Mouse (Mus musculus) myocyte (in vitro differentiated cells): ENCODE results near the gene Ptar1.

Experiments
- CEBPB ChIP-seq: IDR thresholded peaks from 2 replicates; pipeline ENCODE4 v1.6.1; 2011; ENCODE audit warnings: mild to moderate bottlenecking, moderate library complexity; ENCODE audit not compliant: poor library complexity, insufficient read depth, severe bottlenecking
- E2F4 ChIP-seq: IDR thresholded peaks from one replicate; pipeline ENCODE4 v1.6.1; 2011; ENCODE audit warnings: mild to moderate bottlenecking, control low read depth, moderate library complexity; ENCODE audit not compliant: insufficient read depth
- MAX ChIP-seq: IDR thresholded peaks from one replicate; pipeline ENCODE4 v1.6.1; 2011; ENCODE audit warnings: low read depth, mild to moderate bottlenecking, control low read depth
- MYOD1 ChIP-seq, 3 experiments: IDR thresholded peaks; one replicate each; pipeline ENCODE4 v1.6.1; 2011; ENCODE audit warnings: control low read depth in 2 of 3, low read depth in 2 of 3, mild to moderate bottlenecking in 2 of 3, moderate library complexity in 1 of 3; ENCODE audit not compliant: insufficient read length in 2 of 3, control insufficient read depth in 1 of 3
- MYOG ChIP-seq, 3 experiments: IDR thresholded peaks; one replicate each; pipeline ENCODE4 v1.6.1; 2011; ENCODE audit warnings: control low read depth in 2 of 3, low read depth in 2 of 3, mild to moderate bottlenecking in 2 of 3; ENCODE audit not compliant: insufficient read length in 2 of 3, control insufficient read depth in 1 of 3, insufficient read depth in 1 of 3
- POLR2A ChIP-seq: IDR thresholded peaks from one replicate; pipeline ENCODE4 v1.6.1; 2011; ENCODE audit warnings: low read depth, mild to moderate bottlenecking, control low read depth, moderate library complexity; ENCODE audit not compliant: insufficient read length
- POLR2AphosphoS2 ChIP-seq: IDR thresholded peaks from one replicate; pipeline ENCODE4 v1.6.1; 2011; ENCODE audit warnings: low read depth, control low read depth; ENCODE audit not compliant: insufficient read length
- REST ChIP-seq: IDR thresholded peaks from one replicate; pipeline ENCODE4 v1.6.1; 2011; ENCODE audit warnings: mild to moderate bottlenecking, control low read depth, moderate library complexity; ENCODE audit not compliant: insufficient read depth, insufficient read length
- SRF ChIP-seq: IDR thresholded peaks from one replicate; pipeline ENCODE4 v1.6.1; 2011; ENCODE audit warnings: low read depth; ENCODE audit not compliant: control insufficient read depth, insufficient read length
- TCF12 ChIP-seq: IDR thresholded peaks from one replicate; pipeline ENCODE4 v1.6.1; 2011; ENCODE audit warnings: mild to moderate bottlenecking, control low read depth; ENCODE audit not compliant: poor library complexity, insufficient read depth, severe bottlenecking
- TCF3 ChIP-seq: IDR thresholded peaks from one replicate; pipeline ENCODE4 v1.6.1; 2011; ENCODE audit warnings: low read depth, control low read depth; ENCODE audit not compliant: insufficient read length
- USF1 ChIP-seq: IDR thresholded peaks from one replicate; pipeline ENCODE4 v1.6.1; 2011; ENCODE audit warnings: low read depth, mild to moderate bottlenecking, control low read depth, moderate library complexity

DNA sequence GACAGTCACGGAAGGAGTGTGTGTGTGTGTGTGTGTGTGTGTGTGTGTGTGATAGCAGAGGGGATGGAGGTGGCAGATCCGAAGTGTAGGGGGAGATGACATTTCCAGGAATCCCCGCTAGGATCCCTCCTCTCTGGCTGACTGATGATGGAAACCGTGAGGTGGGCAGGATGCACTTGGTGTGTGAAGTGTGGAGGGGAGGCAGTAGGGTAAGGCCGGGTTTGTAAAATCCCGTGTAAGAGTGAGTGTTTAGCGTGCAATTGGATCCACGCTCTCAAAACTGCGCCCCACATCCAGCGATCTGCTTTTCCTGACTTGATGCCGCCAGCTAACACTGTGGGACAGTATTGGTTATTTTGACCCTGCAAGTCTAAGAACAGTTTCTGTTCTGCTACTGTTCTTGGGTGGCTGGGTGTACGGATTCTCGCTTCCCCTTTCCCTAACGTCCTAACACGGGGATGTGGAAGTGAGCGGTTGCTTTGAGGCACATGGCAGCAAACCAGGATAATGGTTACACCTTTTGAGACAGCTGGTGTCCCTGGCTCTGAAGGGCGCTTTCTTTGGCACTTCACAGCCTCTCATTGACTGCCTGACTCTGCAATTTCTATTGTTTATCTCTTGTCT, 72.2 kb downstream of the Ptar1 start:
- TF ChIP-seq CEBPB (no peak), POLR2A (no peak), E2F4 (no peak), POLR2AphosphoS2 (no peak), TCF3 (no peak), USF1 (no peak), REST (no peak), MAX (no peak), MYOD1 (IDR thresholded peaks at IDR 0.05; ENCODE audit: control insufficient read depth in 1 of 3, insufficient read length in 2 of 3, low read depth in 2 of 3) (no peak), TCF12 (no peak), SRF (no peak), MYOG (IDR thresholded peaks at IDR 0.05; ENCODE audit: control insufficient read depth in 1 of 3, insufficient read depth in 1 of 3, insufficient read length in 2 of 3, low read depth in 2 of 3) (peak in 1 of 3 experiments; percentile 0)
